Mouse (Mus musculus) lung, postnatal 4 days (tissue): ENCODE data around the gene Cdc14b.
A peak's percentile ranks its signal among the peaks of the same experiment; 100 is the strongest.
"Not testable (repeated sequence)": the region's sequence is repeated elsewhere in the genome, so short reads cannot be mapped to it uniquely, and the experiment has no call there.

ENCODE experiments used
- DNase-seq, 2 experiments: peaks; one replicate each; pipeline ENCODE4 v3.0.0; 2021

The Cdc14b gene

DNA sequence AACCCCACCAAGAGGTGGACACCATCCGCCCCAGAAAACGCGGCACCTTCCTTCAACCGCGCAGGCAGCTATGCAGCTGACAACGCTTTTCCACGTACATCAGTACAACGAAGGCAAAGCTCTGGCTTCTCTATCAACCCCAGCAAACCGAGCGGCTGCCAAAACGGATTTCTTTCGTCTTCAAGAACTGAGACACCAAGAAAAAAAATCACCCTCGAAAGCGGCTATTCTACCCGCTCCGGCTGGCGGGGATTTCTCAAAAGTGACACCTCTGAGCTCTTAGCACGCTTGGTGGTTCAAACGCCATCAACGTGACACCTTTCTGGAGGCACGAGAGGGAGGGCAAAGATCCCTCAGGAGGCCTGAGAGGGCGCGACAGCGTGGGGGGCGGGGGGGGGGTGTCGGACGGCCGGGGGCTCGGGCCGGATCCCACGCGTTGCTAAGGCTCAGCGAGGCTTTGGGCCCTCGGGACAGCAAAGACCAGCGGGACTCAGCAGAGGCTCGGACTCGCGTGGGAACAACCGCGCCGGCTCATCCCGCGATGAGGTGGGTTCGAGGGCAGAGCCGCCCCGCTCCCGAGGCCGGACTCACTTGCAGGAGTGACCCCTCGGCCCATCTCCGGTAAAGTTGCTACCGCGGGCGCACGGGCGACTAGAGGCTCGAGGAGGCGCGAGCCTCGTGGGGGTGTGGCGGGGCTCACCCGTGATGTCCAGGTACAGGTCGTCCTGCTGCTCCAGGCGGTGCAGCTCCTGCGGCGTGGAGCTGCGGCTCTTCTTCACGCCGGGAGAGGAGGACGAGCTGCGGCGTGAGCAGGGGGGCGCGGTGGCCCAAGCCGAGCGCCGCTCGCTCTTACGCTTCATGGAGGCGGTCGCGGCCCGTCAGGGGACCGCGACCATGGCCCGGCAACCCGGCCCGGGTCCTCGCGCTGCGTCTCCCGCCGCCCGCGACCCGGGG is 922 bp downstream of the Cdc14b start:
- DNase-seq: peak; percentile 32 to 39

- DNase-seq: no peak
Measured at GRCm38 (mm10) chr13:64273352-64273751, 1.7 kb downstream of the Cdc14b start.

DNA sequence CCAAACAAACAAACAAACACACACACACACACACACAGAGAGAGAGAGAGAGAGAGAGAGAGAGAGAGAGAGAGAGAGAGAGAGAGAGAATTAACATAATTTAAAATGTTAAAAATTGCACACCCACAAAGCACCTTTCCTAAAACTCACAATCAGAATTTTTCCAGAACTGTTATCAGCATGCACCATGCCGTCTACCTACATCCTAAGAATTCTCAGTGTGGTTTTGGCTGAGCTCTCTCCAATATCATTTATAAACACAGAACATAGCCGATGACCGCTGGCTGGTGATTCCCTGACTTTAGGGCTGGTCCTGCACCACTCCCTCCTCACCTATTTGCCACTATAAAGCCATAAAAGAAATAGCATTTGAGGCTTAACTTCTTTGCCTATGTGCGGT is 6.7 kb downstream of the Cdc14b start:
- no peak for DNase-seq

DNA sequence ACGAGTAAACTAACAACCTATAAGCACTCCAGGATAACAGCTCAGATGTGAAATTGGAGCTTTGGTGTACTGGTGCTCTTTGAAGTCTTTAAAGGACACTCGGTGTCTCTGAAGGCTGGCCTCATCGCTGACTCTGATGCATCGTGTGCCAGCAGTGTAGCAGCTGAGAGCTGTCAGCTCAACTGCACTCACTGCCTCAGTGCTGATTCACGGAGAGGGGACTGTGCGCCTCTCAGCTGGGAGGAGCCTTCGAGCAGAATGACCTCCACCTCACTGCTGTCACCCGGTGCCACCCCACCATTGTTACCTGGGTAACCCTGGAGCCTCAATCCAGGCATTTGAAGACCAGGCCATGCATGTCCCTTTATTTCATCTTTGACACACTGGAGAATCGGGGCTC is 7.9 kb downstream of the Cdc14b start:
- peak in 1 of 2 experiments; percentile 23 for DNase-seq

DNA sequence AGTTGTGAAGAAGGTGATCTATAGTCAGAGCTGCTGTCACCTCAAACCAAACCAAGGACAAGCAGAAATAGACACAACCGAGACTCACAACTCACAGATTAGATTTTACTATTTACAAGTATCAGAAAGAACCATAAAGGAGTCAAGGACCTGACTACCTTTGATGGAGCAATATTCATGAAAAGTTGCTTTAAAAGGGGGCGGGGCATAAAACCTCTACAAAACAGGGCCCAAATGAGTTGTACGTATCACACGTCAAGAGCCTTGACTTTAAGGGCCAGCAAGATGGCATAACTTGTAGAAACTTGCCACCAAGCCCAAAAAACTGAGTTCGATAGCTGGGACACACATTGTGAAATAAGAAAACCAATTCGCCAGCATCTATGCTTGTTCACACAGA is 10.5 kb downstream of the Cdc14b start:
- no peak for DNase-seq

DNA sequence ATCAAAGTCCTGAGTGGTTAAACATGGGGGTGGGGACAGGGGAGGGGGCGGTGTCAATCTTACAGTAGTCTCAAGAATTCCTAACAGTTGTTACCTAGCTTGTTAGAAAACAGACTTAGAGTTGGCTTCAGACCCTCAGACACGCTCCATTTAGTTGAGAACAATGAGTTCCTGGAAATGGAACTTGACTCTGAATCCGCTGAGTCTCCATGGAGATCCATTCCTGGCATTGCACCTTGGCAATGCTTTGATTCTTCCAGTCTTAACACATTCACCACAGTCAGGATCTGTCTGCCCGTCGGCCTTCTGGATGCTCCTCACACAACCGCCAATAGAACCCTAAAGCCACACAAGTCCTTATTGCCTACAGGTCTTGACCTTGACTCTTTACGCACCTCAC is 15.2 kb downstream of the Cdc14b start:
- DNase-seq: no peak

GRCm38 (mm10) chr13:64258516-64258821 is 16.6 kb downstream of the Cdc14b start:
- no peak for DNase-seq

- no peak for DNase-seq
Measured at GRCm38 (mm10) chr13:64257814-64258515, 17.1 kb downstream of the Cdc14b start.

DNA sequence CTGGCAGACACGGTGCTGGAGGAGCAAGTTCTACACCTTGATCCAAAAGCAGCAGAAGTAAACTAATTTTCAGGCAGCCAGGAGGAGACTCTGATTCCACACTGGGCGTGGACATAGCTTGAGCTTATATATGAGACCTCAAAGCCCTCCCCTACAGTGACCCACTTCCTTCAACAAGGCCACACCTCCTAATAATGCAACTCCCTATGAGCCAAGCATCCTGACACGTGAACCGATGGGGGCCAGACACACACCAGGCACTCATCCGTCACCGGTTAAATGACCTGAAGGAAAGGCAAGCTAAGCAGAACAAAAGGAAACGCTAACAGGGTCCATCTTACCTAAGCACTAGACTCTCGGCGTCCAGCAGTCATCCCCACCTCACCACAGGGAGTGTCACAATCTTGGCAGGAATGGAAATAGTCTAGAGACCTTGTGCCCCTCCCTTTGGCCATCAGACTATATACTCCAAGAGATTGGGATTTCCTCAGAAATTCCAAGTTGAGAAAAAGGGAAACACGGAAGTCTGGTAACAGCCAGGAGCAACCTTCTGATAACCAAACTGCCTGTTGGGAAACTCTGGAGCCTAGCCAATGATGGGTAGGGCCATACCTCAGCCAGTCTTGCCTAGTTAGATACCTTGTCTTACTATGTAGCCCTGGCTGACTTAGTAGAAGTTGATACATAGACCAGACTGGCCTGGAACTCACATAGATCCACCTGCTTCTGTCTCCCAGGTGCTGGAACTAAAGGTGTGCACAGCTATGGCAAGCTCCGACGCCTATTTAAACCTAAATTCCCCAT is 17.9 kb downstream of the Cdc14b start:
- no peak for DNase-seq

DNA sequence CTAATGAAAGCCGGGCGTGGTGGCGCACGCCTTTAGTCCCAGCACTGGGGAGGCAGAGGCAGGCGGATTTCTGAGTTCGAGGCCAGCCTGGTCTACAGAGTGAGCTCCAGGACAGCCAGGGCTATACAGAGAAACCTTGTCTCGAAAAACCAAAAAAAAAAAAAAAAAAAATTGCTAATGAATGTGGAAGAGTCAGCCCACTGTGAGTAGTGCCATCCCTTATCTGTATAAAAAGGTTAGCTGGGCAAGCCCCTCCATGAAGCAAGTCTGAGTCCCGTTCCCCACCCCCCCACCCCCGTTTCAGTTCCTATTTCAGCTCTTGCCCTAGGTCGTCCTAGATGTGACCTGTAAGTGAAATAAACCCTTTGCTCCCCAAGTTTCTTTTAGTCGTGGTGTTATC is 20.9 kb downstream of the Cdc14b start:
- not testable (repeated sequence) for DNase-seq

DNA sequence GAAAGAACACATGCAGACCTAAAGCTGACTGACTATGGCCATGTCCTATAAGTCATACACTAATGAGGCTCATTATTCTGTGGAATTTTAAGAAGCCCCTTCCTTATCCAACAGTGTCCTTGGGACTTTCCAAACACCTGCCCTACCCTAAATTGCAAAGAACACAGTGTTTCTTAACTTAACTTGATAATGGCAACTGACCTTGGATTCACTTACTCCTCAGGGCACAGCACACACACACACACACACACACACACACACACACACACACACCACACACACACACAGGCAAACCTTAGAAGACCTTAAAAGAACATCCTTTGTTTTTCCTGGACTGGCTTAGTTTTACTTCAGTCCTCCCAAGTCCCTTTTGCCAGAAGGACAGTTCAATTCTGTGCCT is 21.4 kb downstream of the Cdc14b start:
- no peak for DNase-seq

DNA sequence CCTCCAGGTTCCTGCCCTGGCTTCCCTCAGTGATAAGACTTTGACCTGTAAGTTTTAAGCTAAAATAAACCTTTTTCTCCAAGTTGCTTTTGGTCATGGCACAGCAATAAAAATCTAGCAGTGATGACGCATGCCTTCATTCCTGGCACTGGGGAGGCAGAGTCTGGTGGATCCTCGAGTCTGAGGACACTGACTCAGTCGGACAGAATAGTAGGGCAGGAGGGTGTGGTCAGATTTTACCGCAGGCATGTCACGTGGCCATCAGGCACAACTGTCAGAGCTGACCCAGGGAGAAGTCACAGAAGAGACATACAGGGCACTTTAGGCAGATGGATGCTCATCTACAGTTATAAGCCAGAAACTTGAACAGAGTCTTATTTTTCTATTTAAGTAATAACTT is 22.9 kb downstream of the Cdc14b start:
- DNase-seq: peak in 1 of 2 experiments; percentile 24

GRCm38 (mm10) chr13:64250363-64250762 is 24.7 kb downstream of the Cdc14b start:
- peak in 1 of 2 experiments; percentile 47 for DNase-seq

DNA sequence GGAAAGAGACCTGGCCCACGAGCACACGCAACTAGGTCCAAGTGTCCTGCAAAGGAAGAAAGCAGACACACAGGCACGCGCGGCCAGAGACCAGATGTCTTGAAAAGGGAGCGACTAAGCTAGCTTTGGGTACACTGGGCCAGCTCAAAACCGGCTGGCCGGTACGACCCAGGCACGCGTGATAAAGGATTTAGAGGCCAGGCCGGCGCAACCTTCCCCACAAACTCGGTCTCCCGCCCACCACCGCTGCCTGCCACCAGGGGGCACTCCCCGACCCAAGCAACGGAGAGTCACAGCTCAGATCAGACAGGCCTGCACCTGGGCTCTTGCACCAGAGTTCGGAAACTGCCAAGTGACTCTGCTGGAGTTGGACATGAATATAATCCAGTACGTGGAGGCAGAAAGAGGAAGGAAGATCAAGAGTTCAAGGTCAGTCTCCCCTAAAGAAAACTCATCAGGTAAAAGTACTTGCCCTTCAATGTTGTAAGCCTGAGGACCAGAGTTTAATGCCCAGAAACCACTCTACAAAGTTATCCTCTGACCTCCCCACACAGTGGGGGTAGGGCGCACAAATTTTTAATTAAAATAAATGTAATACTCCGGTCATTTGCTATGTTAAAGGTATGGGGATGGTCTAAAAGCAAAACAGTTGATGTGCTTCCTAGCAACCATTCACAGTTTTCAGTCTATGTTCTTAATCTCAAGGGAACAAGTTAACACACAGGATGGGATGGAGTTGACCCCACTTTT is 26.1 kb downstream of the Cdc14b start:
- DNase-seq: peak; percentile 88 to 93

GRCm38 (mm10) chr13:64248161-64248774 is 26.8 kb downstream of the Cdc14b start:
- DNase-seq: peak; percentile 77 to 83

- no peak for DNase-seq
Measured at GRCm38 (mm10) chr13:64246106-64246505, 29.0 kb downstream of the Cdc14b start.

GRCm38 (mm10) chr13:64244685-64245261 is 30.3 kb downstream of the Cdc14b start:
- no peak for DNase-seq

DNA sequence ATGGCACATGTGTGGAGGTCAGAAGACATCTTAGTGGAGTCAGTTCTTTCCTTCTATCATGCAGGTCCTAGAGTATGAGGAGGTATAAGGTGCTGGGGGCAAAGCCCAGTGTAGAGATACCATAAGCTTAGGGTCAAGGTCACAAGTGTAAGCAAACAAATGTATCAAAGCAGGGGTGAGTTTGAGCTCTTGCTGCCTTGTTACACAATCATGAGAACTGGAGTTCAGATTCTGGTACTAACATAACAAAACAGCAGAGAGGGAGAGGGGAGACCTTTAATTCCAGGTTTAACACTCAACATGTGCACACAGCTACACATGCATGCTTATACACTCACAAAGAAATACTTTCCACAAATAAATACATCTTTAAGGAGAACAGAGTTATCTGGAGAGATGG is 32.4 kb downstream of the Cdc14b start:
- DNase-seq: no peak

- no peak for DNase-seq
Measured at GRCm38 (mm10) chr13:64240626-64241025, 34.5 kb downstream of the Cdc14b start.

GRCm38 (mm10) chr13:64237681-64238157 is 37.4 kb downstream of the Cdc14b start:
- no peak for DNase-seq

DNA sequence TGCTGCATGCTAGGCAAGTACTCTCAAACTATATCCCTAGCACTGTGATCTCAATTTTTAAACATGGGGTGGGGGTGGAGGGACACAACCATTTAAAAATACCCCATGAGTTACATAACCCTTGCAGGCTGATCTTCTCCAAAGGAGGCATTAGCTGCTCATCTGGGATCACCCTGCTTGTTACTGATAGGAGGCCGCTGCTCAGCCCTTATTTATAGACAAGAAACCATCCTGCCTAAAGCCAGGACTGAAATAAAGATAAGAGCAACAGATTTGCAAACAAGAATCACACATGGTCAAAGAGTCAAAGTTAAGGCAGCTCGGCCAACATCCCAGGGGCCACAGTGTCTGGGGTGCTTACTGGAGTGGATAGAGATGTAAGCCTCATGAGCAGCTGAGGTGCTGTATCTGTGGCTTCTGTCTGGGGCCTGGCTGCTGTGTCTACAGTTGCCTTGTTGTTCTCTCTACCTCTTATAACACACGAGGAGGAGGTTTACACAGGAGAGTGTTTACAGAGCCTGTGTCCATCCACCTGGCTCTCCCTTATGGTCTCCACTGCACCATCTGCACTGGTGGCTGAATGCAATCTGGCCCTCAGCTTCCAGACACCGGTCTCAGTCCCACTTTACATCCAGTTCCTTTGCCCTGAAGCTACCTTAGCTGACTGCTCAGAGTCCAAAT is 38.0 kb downstream of the Cdc14b start:
- DNase-seq: no peak
